Mouse (Mus musculus): ENCODE results near the gene Gm32802. TPM values are rescaled to one million over a fixed set of nuclear protein-coding genes. Genes with fewer than 3 reads are reported as not detected.
A peak's percentile ranks its signal among the peaks of the same experiment; 100 is the strongest.
"Not testable (repeated sequence)": the region's sequence is repeated elsewhere in the genome, so short reads cannot be mapped to it uniquely, and the experiment has no call there.

Gm32802 gene
- polyA plus RNA-seq (2015; fragmentation: Nextera tagmentation; extraction: Ambion mirVana): not detected in 2 replicates

DNA sequence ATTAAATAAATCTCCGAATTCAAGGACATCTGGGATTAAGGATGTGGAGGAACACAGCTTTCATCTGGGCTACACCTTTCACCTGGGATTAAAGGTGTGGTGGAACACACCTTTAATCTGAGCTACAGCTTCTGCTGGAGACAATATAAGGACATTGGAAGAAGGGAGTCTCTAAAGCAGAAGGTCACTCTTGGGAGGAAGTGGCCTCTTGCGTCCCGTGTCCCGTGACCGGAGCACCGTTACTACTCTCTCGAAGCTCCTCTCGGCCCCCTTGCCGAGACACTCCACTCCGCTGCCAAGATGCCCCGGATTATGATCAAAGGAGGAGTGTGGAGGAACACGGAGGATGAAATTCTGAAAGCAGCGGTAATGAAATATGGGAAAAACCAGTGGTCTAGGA, at the start of gene Gm32802:
Gm32802 (plus strand) TSS at position 301 of the 400 bp plus-strand sequence.
- H3K9me3 ChIP-seq (ENCODE audit: control insufficient read depth, low read length); H3K4me2 ChIP-seq (ENCODE audit: low read depth, low read length); H3K27me3 ChIP-seq (ENCODE audit: control insufficient read depth, insufficient read depth, low read depth, low read length); H3K9ac ChIP-seq (ENCODE audit: low read length); H3K4me3 ChIP-seq (ENCODE audit: low read length); H3K27ac ChIP-seq (ENCODE audit: low read length); H3K4me1 ChIP-seq (replicated peaks; ENCODE audit: control insufficient read depth, insufficient read depth, low read length); H3K36me3 ChIP-seq (ENCODE audit: control insufficient read depth, insufficient read depth, low read length); ATAC-seq (ENCODE audit: low read depth): not testable (repeated sequence)
- WGBS: no CpG with 5 or more reads among the region's 13 CpGs

DNA sequence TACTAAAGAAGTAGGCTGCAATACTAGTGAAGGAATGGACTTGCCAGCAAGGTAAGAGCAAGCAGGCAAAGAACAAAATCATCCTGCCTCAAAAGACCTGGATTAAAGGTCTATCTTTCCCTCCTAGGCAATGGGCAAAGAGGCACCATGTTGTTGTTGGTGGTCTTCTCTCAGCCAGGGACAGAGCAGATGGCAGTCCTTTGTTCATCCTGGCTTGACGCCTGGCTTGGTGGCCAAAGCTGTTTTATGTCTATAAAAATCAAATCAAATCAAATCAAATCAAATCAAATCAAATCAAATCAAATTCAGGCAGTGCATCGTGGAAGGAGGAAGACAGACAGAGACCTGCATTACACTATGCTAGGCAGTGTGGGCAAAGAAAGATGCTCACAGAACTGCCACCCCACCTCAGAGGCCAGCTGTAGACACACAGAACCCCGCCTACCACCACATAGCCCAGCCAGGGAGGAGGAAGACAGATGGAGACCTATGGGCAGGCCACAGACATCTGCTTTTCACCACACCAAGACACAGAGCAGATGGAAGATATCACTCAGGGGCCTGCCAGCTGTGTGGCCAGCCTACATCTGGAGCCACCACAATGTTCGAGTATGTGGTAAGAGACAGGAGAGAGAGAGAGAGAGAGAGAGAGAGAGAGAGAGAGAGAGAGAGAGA, 42.6 kb upstream of the Gm32802 start:
- ATAC-seq (ENCODE audit: low read depth): peak; percentile 12; the same call in 1 of the 2 replicates
- H3K27me3 ChIP-seq (ENCODE audit: control insufficient read depth, insufficient read depth, low read depth, low read length); H3K9me3 ChIP-seq (ENCODE audit: control insufficient read depth, low read length); H3K4me1 ChIP-seq (replicated peaks; ENCODE audit: control insufficient read depth, insufficient read depth, low read length); H3K4me2 ChIP-seq (ENCODE audit: low read depth, low read length); H3K36me3 ChIP-seq (ENCODE audit: control insufficient read depth, insufficient read depth, low read length); H3K27ac ChIP-seq (ENCODE audit: low read length); H3K9ac ChIP-seq (ENCODE audit: low read length); H3K4me3 ChIP-seq (ENCODE audit: low read length): not testable (repeated sequence)
- WGBS: 84% methylated on average over 2 of the region's 4 CpGs

DNA sequence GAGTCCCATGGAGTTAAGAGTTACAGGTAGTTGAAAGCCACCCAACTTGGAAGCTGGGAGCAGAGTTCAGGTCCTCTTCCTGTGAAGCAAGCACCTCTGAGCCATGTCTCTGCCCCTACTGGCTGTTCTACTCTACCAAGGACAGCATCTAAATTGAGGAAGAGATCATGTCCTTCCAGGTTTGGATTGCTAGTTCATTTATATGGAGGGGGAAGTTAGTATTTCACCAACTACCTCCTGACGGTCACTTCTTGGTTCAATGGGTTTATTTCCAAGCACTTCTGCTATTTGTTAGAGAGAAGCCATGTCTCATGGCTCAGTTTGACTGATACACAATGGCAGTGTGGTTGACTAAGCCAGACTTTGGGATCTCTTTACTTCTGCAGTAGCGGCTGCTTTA, 30.9 kb upstream of the Gm32802 start:
- H3K27ac ChIP-seq (ENCODE audit: low read length); H3K4me2 ChIP-seq (ENCODE audit: low read depth, low read length); H3K4me1 ChIP-seq (replicated peaks; ENCODE audit: control insufficient read depth, insufficient read depth, low read length); ATAC-seq (ENCODE audit: low read depth); H3K9me3 ChIP-seq (ENCODE audit: control insufficient read depth, low read length); H3K27me3 ChIP-seq (ENCODE audit: control insufficient read depth, insufficient read depth, low read depth, low read length); H3K36me3 ChIP-seq (ENCODE audit: control insufficient read depth, insufficient read depth, low read length); H3K9ac ChIP-seq (ENCODE audit: low read length); H3K4me3 ChIP-seq (ENCODE audit: low read length): not testable (repeated sequence)
- no CpG with 5 or more reads among the region's 2 CpGs for WGBS

DNA sequence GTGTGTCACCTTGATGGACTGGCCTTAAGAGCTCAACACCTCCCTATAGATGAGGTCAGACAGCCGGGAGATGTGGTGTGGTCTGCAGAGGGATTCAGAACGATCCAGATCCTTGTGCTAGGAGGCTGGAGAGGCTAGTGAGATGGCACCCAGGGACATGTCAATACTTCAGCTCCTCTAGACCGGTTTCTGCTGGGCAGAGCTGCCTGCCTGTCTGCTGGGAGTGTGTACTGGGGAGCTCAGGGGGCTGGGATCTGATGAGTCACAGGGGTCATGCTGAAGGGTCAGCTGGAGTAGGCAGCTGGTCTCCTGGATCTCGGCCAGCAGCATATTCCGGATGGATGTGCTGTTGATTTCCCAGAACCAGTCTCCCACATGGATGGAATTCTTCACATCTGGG, 25.9 kb upstream of the Gm32802 start:
- not testable (repeated sequence) for H3K27me3 ChIP-seq (ENCODE audit: control insufficient read depth, insufficient read depth, low read depth, low read length); H3K4me3 ChIP-seq (ENCODE audit: low read length); ATAC-seq (ENCODE audit: low read depth); H3K27ac ChIP-seq (ENCODE audit: low read length); H3K4me2 ChIP-seq (ENCODE audit: low read depth, low read length); H3K9ac ChIP-seq (ENCODE audit: low read length); H3K9me3 ChIP-seq (ENCODE audit: control insufficient read depth, low read length); H3K36me3 ChIP-seq (ENCODE audit: control insufficient read depth, insufficient read depth, low read length); H3K4me1 ChIP-seq (replicated peaks; ENCODE audit: control insufficient read depth, insufficient read depth, low read length)
- WGBS: no CpG with 5 or more reads among the region's 5 CpGs

DNA sequence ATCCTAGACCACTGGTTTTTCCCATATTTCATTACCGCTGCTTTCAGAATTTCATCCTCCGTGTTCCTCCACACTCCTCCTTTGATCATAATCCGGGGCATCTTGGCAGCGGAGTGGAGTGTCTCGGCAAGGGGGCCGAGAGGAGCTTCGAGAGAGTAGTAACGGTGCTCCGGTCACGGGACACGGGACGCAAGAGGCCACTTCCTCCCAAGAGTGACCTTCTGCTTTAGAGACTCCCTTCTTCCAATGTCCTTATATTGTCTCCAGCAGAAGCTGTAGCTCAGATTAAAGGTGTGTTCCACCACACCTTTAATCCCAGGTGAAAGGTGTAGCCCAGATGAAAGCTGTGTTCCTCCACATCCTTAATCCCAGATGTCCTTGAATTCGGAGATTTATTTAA, 17.8 kb upstream of the Gm32802 start, which contains the start of gene Gm32717:
Gm32717 (minus strand) TSS at position 101 of the 400 bp plus-strand sequence.
- not testable (repeated sequence) for ATAC-seq (ENCODE audit: low read depth); H3K36me3 ChIP-seq (ENCODE audit: control insufficient read depth, insufficient read depth, low read length); H3K27me3 ChIP-seq (ENCODE audit: control insufficient read depth, insufficient read depth, low read depth, low read length); H3K4me1 ChIP-seq (replicated peaks; ENCODE audit: control insufficient read depth, insufficient read depth, low read length); H3K4me2 ChIP-seq (ENCODE audit: low read depth, low read length); H3K27ac ChIP-seq (ENCODE audit: low read length); H3K9me3 ChIP-seq (ENCODE audit: control insufficient read depth, low read length); H3K9ac ChIP-seq (ENCODE audit: low read length); H3K4me3 ChIP-seq (ENCODE audit: low read length)
- no CpG with 5 or more reads among the region's 13 CpGs for WGBS

DNA sequence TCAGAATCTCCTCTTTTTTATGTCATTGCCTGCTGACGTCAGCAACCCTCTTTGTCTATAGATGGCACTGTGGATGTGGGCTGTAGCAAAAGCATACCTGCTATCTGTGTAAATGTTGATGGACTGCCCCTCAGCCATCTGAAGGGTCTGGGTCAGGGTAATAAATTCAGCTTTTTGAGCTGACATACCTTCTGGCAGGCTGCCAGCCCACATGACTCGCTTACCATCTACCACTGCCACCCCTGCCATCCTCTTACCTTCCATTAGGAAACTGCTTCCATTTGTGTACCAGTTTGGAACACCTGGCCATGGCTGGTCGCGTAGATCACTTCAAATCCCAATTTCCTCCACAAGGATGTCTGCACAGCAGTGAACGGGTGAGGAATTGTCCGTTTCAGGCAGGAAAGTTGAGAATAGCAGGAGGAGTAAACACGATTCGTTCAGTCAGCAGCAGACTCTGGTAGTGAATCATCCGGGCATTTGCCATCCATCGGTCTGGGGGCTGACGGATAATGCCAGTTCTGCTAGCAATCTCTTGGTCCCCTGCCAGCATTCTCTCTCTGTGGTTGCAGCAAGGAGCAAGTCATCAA, 9.4 kb upstream of the Gm32802 start:
- WGBS: 57% methylated on average over 11 of the region's 11 CpGs
- H3K9ac ChIP-seq (ENCODE audit: low read length); H3K27me3 ChIP-seq (ENCODE audit: control insufficient read depth, insufficient read depth, low read depth, low read length); H3K4me3 ChIP-seq (ENCODE audit: low read length); H3K27ac ChIP-seq (ENCODE audit: low read length); H3K36me3 ChIP-seq (ENCODE audit: control insufficient read depth, insufficient read depth, low read length); H3K4me2 ChIP-seq (ENCODE audit: low read depth, low read length); H3K4me1 ChIP-seq (replicated peaks; ENCODE audit: control insufficient read depth, insufficient read depth, low read length); H3K9me3 ChIP-seq (ENCODE audit: control insufficient read depth, low read length); ATAC-seq (ENCODE audit: low read depth): not testable (repeated sequence)

DNA sequence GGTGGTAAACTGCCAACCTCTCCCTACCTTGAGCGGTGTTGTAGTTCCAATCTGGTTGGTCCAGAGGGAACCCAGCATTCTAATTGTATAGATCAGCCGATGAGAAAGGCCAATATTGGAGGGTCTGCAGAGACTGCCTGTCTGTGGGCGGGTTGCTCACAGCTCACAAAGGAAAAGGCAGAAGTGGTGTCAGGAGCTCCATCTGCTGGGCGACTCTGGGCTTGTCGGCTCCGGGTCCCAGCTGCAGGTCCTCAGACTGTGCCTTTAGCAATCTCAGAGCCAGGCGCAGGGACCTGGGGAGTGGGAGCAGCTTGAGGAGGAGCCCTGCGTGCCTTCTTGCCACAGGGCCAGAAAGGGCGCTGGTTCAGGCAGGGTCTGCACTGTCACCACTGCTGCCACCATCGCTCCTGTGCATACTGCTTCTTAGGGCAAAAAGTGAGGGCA, 7.6 kb upstream of the Gm32802 start:
- Histone ChIP-seq H3K4me1 (replicated peaks; ENCODE audit: control insufficient read depth, insufficient read depth, low read length) (no peaks in the 10 kb centered on the region), H3K4me3 (ENCODE audit: low read length) (no peak overlapping the region), H3K27ac (ENCODE audit: low read length) (no peak overlapping the region), H3K9ac (ENCODE audit: low read length) (no peak overlapping the region), H3K36me3 (ENCODE audit: control insufficient read depth, insufficient read depth, low read length) (no peaks in the 10 kb centered on the region), H3K4me2 (ENCODE audit: low read depth, low read length) (no peak overlapping the region), H3K9me3 (ENCODE audit: control insufficient read depth, low read length) (no peaks in the 10 kb centered on the region), H3K27me3 (ENCODE audit: control insufficient read depth, insufficient read depth, low read depth, low read length) (no peaks in the 10 kb centered on the region)
- 35% methylated on average over 10 of the region's 10 CpGs for WGBS
- ATAC-seq (ENCODE audit: low read depth): no peak

DNA sequence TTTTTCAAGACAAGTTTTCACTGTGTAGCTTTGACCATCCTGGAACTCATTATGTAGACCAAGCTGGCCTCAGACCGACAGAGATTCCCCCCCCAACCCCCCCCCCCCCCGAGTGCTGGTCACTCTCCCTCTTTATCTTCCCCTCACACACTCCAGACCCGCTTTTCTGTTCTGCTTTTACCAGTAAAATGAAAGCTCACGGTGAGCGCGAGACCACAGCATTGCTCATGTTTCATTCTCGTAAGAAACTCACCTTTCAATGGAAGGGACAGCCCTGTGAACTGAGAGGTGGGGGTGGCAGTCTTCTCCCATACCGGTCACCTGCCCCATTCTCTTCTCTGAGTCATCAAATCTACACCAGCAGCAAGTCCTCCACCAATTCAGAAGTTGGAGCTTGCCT, 10.3 kb downstream of the Gm32802 start:
- not testable (repeated sequence) for H3K27me3 ChIP-seq (ENCODE audit: control insufficient read depth, insufficient read depth, low read depth, low read length); H3K36me3 ChIP-seq (ENCODE audit: control insufficient read depth, insufficient read depth, low read length); H3K4me2 ChIP-seq (ENCODE audit: low read depth, low read length); H3K9ac ChIP-seq (ENCODE audit: low read length); H3K4me3 ChIP-seq (ENCODE audit: low read length); H3K4me1 ChIP-seq (replicated peaks; ENCODE audit: control insufficient read depth, insufficient read depth, low read length); ATAC-seq (ENCODE audit: low read depth); H3K9me3 ChIP-seq (ENCODE audit: control insufficient read depth, low read length); H3K27ac ChIP-seq (ENCODE audit: low read length)
- WGBS: 100% methylated on average over 1 of the region's 8 CpGs

DNA sequence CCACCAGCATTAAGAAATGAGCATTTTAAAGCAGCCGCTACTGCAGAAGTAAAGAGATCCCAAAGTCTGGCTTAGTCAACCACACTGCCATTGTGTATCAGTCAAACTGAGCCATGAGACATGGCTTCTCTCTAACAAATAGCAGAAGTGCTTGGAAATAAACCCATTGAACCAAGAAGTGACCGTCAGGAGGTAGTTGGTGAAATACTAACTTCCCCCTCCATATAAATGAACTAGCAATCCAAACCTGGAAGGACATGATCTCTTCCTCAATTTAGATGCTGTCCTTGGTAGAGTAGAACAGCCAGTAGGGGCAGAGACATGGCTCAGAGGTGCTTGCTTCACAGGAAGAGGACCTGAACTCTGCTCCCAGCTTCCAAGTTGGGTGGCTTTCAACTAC, 12.9 kb downstream of the Gm32802 start:
- not testable (repeated sequence) for H3K9ac ChIP-seq (ENCODE audit: low read length); H3K4me2 ChIP-seq (ENCODE audit: low read depth, low read length); H3K9me3 ChIP-seq (ENCODE audit: control insufficient read depth, low read length); H3K27me3 ChIP-seq (ENCODE audit: control insufficient read depth, insufficient read depth, low read depth, low read length); H3K36me3 ChIP-seq (ENCODE audit: control insufficient read depth, insufficient read depth, low read length); ATAC-seq (ENCODE audit: low read depth); H3K4me3 ChIP-seq (ENCODE audit: low read length); H3K27ac ChIP-seq (ENCODE audit: low read length); H3K4me1 ChIP-seq (replicated peaks; ENCODE audit: control insufficient read depth, insufficient read depth, low read length)
- no CpG with 5 or more reads among the region's 2 CpGs for WGBS
